Mouse (Mus musculus) right cerebral cortex, adult 18-20 months (tissue): ENCODE results near the gene Ccdc124.
"Not testable (repeated sequence)": the region's sequence is repeated elsewhere in the genome, so short reads cannot be mapped to it uniquely, and the experiment has no call there.

ENCODE experiments used
- DNase-seq: peaks from one replicate; pipeline ENCODE4 v3.0.0; 2022; ENCODE audit warnings: mixed read lengths

The Ccdc124 gene

DNA sequence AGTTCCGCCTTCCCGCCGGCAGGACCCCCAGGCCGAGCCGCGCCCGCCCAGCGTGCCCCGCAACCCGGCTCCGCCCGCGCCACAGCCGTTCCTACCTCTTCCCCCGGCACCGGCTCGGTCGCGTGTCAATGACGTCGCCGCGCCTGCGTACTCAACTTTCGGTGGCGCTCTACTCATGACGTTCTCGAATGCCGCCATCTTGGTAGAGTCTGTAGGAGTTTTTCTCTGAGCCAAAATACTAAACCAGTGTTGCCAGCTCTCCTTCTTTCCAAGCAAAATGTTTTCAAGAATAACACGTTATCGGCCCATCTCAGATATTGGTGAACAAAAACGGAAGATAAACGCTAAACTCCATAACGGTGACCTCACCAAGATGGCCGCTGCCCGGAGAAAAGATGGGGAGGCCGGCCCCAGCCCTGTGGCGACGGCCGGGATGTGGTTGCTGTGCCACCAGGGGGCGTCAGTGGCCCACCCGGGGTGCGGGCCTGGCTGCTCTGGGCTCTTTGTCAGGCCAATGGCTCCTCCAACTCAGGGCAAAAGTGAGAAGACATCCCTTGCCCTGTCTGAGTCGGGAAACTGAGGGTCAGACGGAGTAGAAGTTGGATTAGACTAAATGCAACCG lies at the start of gene Ccdc124:
Gene Ccdc124, minus strand, starts transcription at position 572 of the 622 bp plus-strand sequence.
- peak; percentile 94 for DNase-seq

DNA sequence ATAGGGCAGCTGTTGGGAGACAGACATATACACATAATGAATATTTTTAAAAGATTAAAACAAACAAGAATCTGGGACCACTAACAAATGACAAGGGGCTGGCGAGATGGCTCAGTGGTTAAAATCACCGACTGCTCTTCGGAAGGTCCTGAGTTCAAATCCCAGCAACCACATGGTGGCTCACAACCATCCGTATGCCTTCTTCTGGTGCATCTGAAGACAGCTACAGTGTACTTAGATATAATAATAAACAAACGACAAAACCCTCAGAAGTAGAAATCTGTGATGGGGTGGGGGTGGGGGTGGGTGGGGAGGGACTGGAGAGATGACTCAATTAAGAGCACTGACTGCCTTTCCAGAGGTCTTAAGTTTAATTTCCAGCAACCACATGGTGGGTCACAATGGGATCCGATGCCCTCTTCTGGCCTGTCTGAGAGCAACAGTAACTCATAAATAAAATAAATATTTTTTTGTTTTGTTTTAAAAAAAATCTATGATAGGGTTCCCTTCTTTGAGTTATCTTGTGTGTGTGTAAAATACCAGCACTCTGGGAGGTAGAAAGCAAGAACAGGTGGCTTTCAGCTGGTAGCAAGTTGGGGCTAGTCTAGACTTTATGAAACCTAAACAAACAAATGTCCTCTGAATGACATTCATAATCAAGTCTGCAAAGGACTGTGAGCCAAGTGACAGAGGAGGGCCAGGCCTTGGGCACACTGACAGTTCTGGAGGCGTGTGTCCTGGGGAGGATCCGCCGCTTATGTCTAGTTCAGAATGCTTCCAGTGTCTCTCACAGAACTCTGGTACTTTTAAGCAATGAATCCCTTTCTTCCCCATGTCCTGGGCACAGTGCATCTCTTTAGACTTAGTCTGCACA lies 46.6 kb upstream of the Ccdc124 start:
- DNase-seq, result no peak

GRCm38 (mm10) chr8:70914704-70915103 lies 41.0 kb upstream of the Ccdc124 start:
- no peak for DNase-seq

- no peak for DNase-seq
Observed at GRCm38 (mm10) chr8:70913523-70913922, 39.8 kb upstream of the Ccdc124 start.

GRCm38 (mm10) chr8:70912955-70913354 lies 39.2 kb upstream of the Ccdc124 start:
- no peak for DNase-seq

GRCm38 (mm10) chr8:70911596-70911995 lies 37.9 kb upstream of the Ccdc124 start:
- no peak for DNase-seq

GRCm38 (mm10) chr8:70907518-70907917 lies 33.8 kb upstream of the Ccdc124 start:
- no peak for DNase-seq

- DNase-seq, result peak; percentile 86
Observed at GRCm38 (mm10) chr8:70905831-70906736, 32.3 kb upstream of the Ccdc124 start, which contains the start of gene Map1s. TSS of gene Map1s (plus strand) at chr8:70905932.

GRCm38 (mm10) chr8:70905463-70905830 lies 31.7 kb upstream of the Ccdc124 start:
- DNase-seq, result no peak

DNA sequence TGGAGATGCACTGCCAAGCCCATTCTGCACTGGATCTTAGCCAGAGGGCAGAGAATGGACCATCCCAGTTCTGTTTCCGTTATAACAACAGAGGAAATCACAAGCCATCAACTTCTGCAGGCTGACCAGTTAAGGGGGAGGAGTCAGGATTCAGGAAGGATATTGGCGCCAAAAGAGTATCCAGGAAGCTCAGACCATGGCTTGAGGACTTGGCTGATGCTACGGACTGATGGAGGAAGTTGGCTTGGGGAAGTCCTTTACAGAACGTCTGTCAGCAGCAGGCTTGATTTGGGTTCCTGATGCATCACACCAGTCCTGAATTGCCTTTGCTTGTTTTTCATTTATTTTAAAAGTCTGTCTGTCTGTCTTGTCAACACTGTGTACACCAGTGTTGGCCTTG lies 30.8 kb upstream of the Ccdc124 start:
- DNase-seq, result no peak

- no peak for DNase-seq
Observed at GRCm38 (mm10) chr8:70903582-70903981, 29.8 kb upstream of the Ccdc124 start.

- no peak for DNase-seq
Observed at GRCm38 (mm10) chr8:70903112-70903511, 29.4 kb upstream of the Ccdc124 start.

GRCm38 (mm10) chr8:70902211-70902610 lies 28.5 kb upstream of the Ccdc124 start:
- no peak for DNase-seq

- no peak for DNase-seq
Observed at GRCm38 (mm10) chr8:70900872-70901387, 27.2 kb upstream of the Ccdc124 start.

DNA sequence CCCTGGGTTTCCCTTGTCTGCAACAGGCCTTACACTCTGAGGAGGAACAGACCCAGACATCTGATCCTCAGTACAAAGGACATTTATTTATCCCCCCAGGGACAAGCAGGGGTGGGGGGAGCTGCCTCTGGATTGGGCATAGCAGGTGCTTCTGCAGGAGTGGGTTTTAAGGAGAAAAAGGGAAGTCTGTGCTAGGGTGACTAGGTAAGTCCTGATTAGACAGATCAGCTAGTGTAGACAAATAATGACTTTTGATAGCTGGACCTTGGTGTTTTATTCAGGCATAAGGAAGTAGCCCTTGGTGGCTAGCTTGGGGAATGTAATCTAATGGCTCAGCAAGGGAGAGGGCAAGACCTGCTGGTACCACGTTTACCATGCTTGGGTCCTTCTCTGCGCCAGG lies 25.5 kb upstream of the Ccdc124 start:
- no peak for DNase-seq

DNA sequence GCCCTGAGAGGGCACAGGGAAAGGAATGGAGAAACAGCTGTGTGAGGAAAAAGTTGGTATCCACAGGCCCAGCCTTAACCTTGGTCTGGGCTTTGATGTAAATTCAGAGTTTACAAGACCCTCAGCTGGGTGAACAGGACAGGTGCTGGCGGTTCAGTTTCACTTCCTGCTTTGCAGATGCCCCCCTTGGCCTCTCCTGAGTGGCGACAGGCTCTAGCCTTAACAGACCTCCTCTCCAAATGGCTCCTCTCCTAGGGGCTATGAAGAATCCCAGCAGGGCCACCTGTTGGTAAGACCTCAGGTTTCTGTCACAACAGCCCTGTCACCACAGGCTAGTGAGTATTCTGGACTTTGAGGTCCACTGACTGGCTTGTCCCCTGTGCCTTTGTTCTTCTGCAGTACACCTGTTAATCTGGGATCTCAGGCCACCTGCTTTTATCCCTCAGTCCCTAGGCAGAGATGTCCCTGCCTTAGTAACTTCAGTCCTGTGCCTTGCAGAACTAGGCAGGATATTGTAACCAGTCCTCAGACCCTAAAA lies 25.0 kb upstream of the Ccdc124 start:
- no peak for DNase-seq

GRCm38 (mm10) chr8:70897681-70898413 lies 24.1 kb upstream of the Ccdc124 start:
- DNase-seq, result peak; percentile 83

DNA sequence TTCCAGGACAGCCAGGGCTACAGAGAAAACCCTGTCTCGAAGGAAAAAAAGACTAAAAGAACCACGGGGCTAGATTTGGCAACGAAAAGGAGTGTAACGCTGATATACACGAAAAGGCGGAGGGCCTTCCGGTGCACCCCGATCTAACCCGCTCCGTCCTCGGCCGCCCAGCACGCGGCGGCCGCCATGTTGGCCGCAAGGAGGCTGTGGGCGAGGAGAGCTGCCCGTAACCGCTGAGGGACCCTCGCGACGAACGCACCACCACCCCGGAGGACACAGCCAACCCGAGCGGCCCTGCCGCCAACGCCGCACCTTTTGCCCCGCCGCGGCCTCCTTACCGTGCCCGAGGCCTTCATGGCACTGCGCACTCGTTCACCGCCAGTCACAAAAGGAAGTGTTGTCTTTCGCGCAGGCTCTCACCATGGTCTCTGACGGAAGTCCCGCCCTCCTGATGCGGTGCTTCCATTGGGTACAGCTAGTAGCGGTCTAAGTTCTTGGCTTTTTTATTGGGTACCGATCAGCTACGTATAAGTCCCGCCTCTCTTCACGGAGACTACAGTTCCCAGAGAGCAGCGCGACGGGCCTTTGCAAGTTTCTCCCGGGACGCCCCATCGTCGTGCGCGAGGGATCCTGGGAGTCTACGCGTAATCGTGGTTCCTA lies 23.4 kb upstream of the Ccdc124 start, which contains the start of gene Rpl18a:
Gene Rpl18a, minus strand, starts transcription at position 392 of the 660 bp plus-strand sequence.
- DNase-seq, result peak; percentile 98

DNA sequence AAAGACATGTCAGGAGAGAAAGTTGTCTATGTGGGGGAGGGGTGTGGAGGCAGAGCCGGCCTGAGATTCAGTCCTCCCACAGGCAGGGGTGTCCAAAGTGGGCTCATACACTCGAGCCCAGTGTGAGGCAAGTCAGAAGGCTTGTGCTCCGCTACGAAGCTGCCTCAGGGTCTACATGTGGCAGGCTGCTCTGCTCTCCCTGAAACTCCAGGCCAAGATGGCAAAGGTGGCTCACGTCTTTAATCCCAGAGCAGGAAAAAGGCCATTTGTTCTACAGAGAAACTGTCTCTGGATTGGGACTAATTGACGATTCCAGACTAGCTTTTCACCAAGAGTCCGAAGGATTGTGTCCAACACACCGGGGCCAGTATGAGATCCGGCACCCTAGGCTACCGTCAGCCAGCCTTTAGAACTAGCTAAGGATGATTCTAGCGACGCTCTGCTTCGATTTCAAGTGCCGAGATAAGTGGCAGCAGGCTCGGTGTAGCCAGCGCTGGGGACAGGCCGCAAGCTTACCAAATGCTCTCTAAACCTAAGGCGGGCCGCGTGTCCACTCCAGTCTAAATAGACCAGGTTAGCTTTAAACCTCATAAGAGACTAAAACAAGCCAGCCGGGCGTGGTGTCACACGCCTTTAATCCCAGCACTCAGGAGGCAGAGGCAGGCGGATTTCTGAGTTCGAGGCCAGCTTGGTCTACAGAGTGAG lies 22.7 kb upstream of the Ccdc124 start:
- DNase-seq, result no peak

- not testable (repeated sequence) for DNase-seq
Observed at GRCm38 (mm10) chr8:70895571-70896259, 22.0 kb upstream of the Ccdc124 start.
